Mouse (Mus musculus) embryonic facial prominence, embryonic 12.5 days (tissue): ENCODE data around the gene Epb41l5. TPM values are rescaled to one million over a fixed set of nuclear protein-coding genes. Genes with fewer than 3 reads are reported as not detected.

ENCODE experiments used
- ATAC-seq: fragments of 200-750 bp; cut with Nextera tagmentation; 2 replicates; pipeline ENCODE4 v1.8.0; 2017; ENCODE audit not compliant: insufficient number of reproducible peaks, insufficient read depth, low FRiP score, low TSS enrichment
- H3K27ac ChIP-seq: fragments of 300-500 bp; sonication (generic); 2 replicates; pipeline ENCODE4 v1.5.1; 2016; ENCODE audit warnings: mild to moderate bottlenecking
- H3K27me3 ChIP-seq: fragments of 300-500 bp; sonication (generic); 2 replicates; pipeline ENCODE4 v1.6.1; 2016; ENCODE audit warnings: mild to moderate bottlenecking, moderate library complexity
- H3K36me3 ChIP-seq: fragments of 300-500 bp; sonication (generic); 2 replicates; pipeline ENCODE4 v1.6.1; 2016; ENCODE audit warnings: mild to moderate bottlenecking
- H3K4me1 ChIP-seq: fragments of 300-500 bp; sonication (generic); 2 replicates; pipeline ENCODE4 v1.6.1; 2016
- H3K4me2 ChIP-seq: fragments of 300-500 bp; sonication (generic); replicated peaks from 2 replicates; pipeline ENCODE4 v1.6.1; 2016; ENCODE audit warnings: mild to moderate bottlenecking, moderate library complexity
- H3K4me3 ChIP-seq: fragments of 300-500 bp; sonication (generic); 2 replicates; pipeline ENCODE4 v1.5.1; 2016; ENCODE audit warnings: mild to moderate bottlenecking
- H3K9ac ChIP-seq: fragments of 300-500 bp; sonication (generic); 2 replicates; pipeline ENCODE4 v1.6.1; 2016; ENCODE audit warnings: mild to moderate bottlenecking, moderate library complexity
- H3K9me3 ChIP-seq: fragments of 300-500 bp; sonication (generic); 2 replicates; pipeline ENCODE4 v1.6.1; 2016; ENCODE audit warnings: mild to moderate bottlenecking, moderate library complexity
- WGBS: fragments of 180-500 bp; shearing (Covaris S2); methylation state at CpG from one replicate; pipeline ENCODE4 v1.1.7; 2016; 5-methylcytosine and 5-hydroxymethylcytosine counted together
- polyA plus RNA-seq: library from polyadenylated mRNA; unstranded; fragments of >200 nt; fragmentation: Nextera tagmentation; extraction: Ambion mirVana; gene quantifications from 2 replicates; pipeline ENCODE4 v1.2.1, GENCODE M21; 2016

Gene Epb41l5
- polyA plus RNA-seq, 1 experiment from 2014 or later, result 19.7 TPM

GRCm38 (mm10) chr1:119641090-119641812, 7.5 kb downstream of the Epb41l5 start:
- ATAC-seq, result no peak
- H3K4me3 ChIP-seq, result no peak overlapping the region
- no peaks in the 10 kb centered on the region for H3K9me3 ChIP-seq
- H3K4me1 ChIP-seq, result no peaks in the 10 kb centered on the region
- no peak overlapping the region for H3K9ac ChIP-seq
- no peak overlapping the region for H3K27ac ChIP-seq
- H3K27me3 ChIP-seq, result no peaks in the 10 kb centered on the region
- no peak overlapping the region for H3K4me2 ChIP-seq
- H3K36me3 ChIP-seq, result no peaks in the 10 kb centered on the region

GRCm38 (mm10) chr1:119640006-119640405, 8.8 kb downstream of the Epb41l5 start:
- no peaks in the 10 kb centered on the region for H3K27me3 ChIP-seq
- no peaks in the 10 kb centered on the region for H3K9me3 ChIP-seq
- no peak overlapping the region for H3K4me3 ChIP-seq
- no peak overlapping the region for H3K9ac ChIP-seq
- no peaks in the 10 kb centered on the region for H3K36me3 ChIP-seq
- no peak overlapping the region for H3K27ac ChIP-seq
- H3K4me1 ChIP-seq, result no peaks in the 10 kb centered on the region
- ATAC-seq, result no peak
- 80% methylated on average over 2 of the region's 2 CpGs for WGBS
- H3K4me2 ChIP-seq, result no peak overlapping the region

GRCm38 (mm10) chr1:119637188-119638023, 11.4 kb downstream of the Epb41l5 start:
- Histone ChIP-seq H3K36me3 (no peaks in the 10 kb centered on the region), H3K4me3 (no peak overlapping the region), H3K27me3 (no peaks in the 10 kb centered on the region), H3K27ac (no peak overlapping the region), H3K9me3 (no peaks in the 10 kb centered on the region), H3K9ac (no peak overlapping the region), H3K4me2 (no peak overlapping the region), H3K4me1 (no peaks in the 10 kb centered on the region)
- 87% methylated on average over 6 of the region's 6 CpGs for WGBS
- no peak for ATAC-seq

GRCm38 (mm10) chr1:119634746-119635145, 14.1 kb downstream of the Epb41l5 start:
- H3K27ac ChIP-seq, result no peak overlapping the region
- no peak for ATAC-seq
- 65% methylated on average over 3 of the region's 3 CpGs for WGBS

GRCm38 (mm10) chr1:119630428-119630827, 18.4 kb downstream of the Epb41l5 start:
- H3K27ac ChIP-seq, result no peak overlapping the region
- WGBS, result 75% methylated on average over 1 of the region's 1 CpGs
- no peaks in the 10 kb centered on the region for H3K9me3 ChIP-seq
- no peaks in the 10 kb centered on the region for H3K36me3 ChIP-seq
- H3K4me1 ChIP-seq, result no peaks in the 10 kb centered on the region
- H3K4me3 ChIP-seq, result no peak overlapping the region
- H3K27me3 ChIP-seq, result no peaks in the 10 kb centered on the region
- ATAC-seq, result no peak
- H3K4me2 ChIP-seq, result no peak overlapping the region
- no peak overlapping the region for H3K9ac ChIP-seq

More at GRCm38 (mm10) chr1:119634746-119635145, 14.1 kb downstream of the Epb41l5 start:
- H3K36me3 ChIP-seq, result no peaks in the 10 kb centered on the region
- no peak overlapping the region for H3K4me2 ChIP-seq
- H3K9me3 ChIP-seq, result no peaks in the 10 kb centered on the region
- no peaks in the 10 kb centered on the region for H3K4me1 ChIP-seq
- H3K27me3 ChIP-seq, result no peaks in the 10 kb centered on the region
- H3K9ac ChIP-seq, result no peak overlapping the region
- no peak overlapping the region for H3K4me3 ChIP-seq

GRCm38 (mm10) chr1:119626837-119627236, 22.0 kb downstream of the Epb41l5 start:
- no peaks in the 10 kb centered on the region for H3K4me1 ChIP-seq
- no peaks in the 10 kb centered on the region for H3K9me3 ChIP-seq
- no peak overlapping the region for H3K4me3 ChIP-seq
- ATAC-seq, result no peak
- H3K9ac ChIP-seq, result no peak overlapping the region
- no peak overlapping the region for H3K4me2 ChIP-seq
- no peak overlapping the region for H3K27ac ChIP-seq
- 79% methylated on average over 4 of the region's 4 CpGs for WGBS
- H3K27me3 ChIP-seq, result no peaks in the 10 kb centered on the region
- no peaks in the 10 kb centered on the region for H3K36me3 ChIP-seq

GRCm38 (mm10) chr1:119624444-119624843, 24.4 kb downstream of the Epb41l5 start:
- WGBS, result 45% methylated on average over 2 of the region's 2 CpGs
- Histone ChIP-seq H3K4me2 (no peak overlapping the region), H3K4me1 (no peaks in the 10 kb centered on the region), H3K27ac (no peak overlapping the region), H3K4me3 (no peak overlapping the region), H3K9ac (no peak overlapping the region), H3K27me3 (no peaks in the 10 kb centered on the region), H3K9me3 (no peaks in the 10 kb centered on the region), H3K36me3 (no peaks in the 10 kb centered on the region)
- ATAC-seq, result no peak

GRCm38 (mm10) chr1:119605396-119605795, 43.4 kb downstream of the Epb41l5 start:
- 86% methylated on average over 3 of the region's 3 CpGs for WGBS
- Histone ChIP-seq H3K4me1 (no peaks in the 10 kb centered on the region), H3K9ac (no peak overlapping the region), H3K4me3 (no peak overlapping the region), H3K27ac (no peak overlapping the region), H3K4me2 (no peak overlapping the region), H3K36me3 (no peaks in the 10 kb centered on the region), H3K27me3 (no peaks in the 10 kb centered on the region), H3K9me3 (no peaks in the 10 kb centered on the region)
- ATAC-seq, result no peak

GRCm38 (mm10) chr1:119602448-119602847, 46.4 kb downstream of the Epb41l5 start:
- Histone ChIP-seq H3K36me3 (no peaks in the 10 kb centered on the region), H3K9ac (no peak overlapping the region), H3K4me3 (no peak overlapping the region), H3K27me3 (no peaks in the 10 kb centered on the region), H3K9me3 (no peaks in the 10 kb centered on the region), H3K4me1 (no peaks in the 10 kb centered on the region), H3K4me2 (no peak overlapping the region), H3K27ac (no peak overlapping the region)
- ATAC-seq, result no peak
- 95% methylated on average over 12 of the region's 12 CpGs for WGBS

- H3K27ac ChIP-seq, result no peak overlapping the region
- H3K9me3 ChIP-seq, result no peaks in the 10 kb centered on the region
- H3K4me3 ChIP-seq, result no peak overlapping the region
- H3K27me3 ChIP-seq, result no peaks in the 10 kb centered on the region
- no peak overlapping the region for H3K4me2 ChIP-seq
- no peak overlapping the region for H3K9ac ChIP-seq
- H3K4me1 ChIP-seq, result no peaks in the 10 kb centered on the region
- H3K36me3 ChIP-seq, result no peaks in the 10 kb centered on the region
- no peak for ATAC-seq
- 92% methylated on average over 6 of the region's 6 CpGs for WGBS
Observed at GRCm38 (mm10) chr1:119598855-119599254, 49.9 kb downstream of the Epb41l5 start.

GRCm38 (mm10) chr1:119596954-119597480, 51.8 kb downstream of the Epb41l5 start:
- Histone ChIP-seq H3K27ac (no peak overlapping the region), H3K9me3 (no peaks in the 10 kb centered on the region), H3K4me3 (no peak overlapping the region), H3K4me1 (no peaks in the 10 kb centered on the region), H3K36me3 (no peaks in the 10 kb centered on the region), H3K27me3 (no peaks in the 10 kb centered on the region), H3K9ac (no peak overlapping the region), H3K4me2 (no peak overlapping the region)
- 58% methylated on average over 3 of the region's 3 CpGs for WGBS
- ATAC-seq, result no peak

GRCm38 (mm10) chr1:119590041-119590440, 58.8 kb downstream of the Epb41l5 start:
- 83% methylated on average over 2 of the region's 2 CpGs for WGBS
- Histone ChIP-seq H3K4me1 (no peaks in the 10 kb centered on the region), H3K27me3 (no peaks in the 10 kb centered on the region)

More at GRCm38 (mm10) chr1:119590041-119590440, 58.8 kb downstream of the Epb41l5 start:
- no peak overlapping the region for H3K27ac ChIP-seq
- no peaks in the 10 kb centered on the region for H3K36me3 ChIP-seq
- no peak overlapping the region for H3K4me3 ChIP-seq
- ATAC-seq, result no peak
- no peak overlapping the region for H3K9ac ChIP-seq
- no peak overlapping the region for H3K4me2 ChIP-seq
- H3K9me3 ChIP-seq, result no peaks in the 10 kb centered on the region
